Mouse (Mus musculus): ENCODE results near the gene Cpsf6. TPM values are rescaled to one million over a fixed set of nuclear protein-coding genes. Genes with fewer than 3 reads are reported as not detected.
"Not testable (repeated sequence)": the region's sequence is repeated elsewhere in the genome, so short reads cannot be mapped to it uniquely, and the experiment has no call there.

Gene Cpsf6
- polyA plus RNA-seq, 1 experiment from 2014 or later, result 126 TPM

- peak overlapping the region; percentile 63 for H3K4me2 ChIP-seq
- H3K4me1 ChIP-seq (replicated peaks), result peaks cover 7% of the 10 kb centered on the region
- H3K36me3 ChIP-seq, result no peaks in the 10 kb centered on the region
- peak; percentile 66 for ATAC-seq (ENCODE audit: low FRiP score, low read depth)
- peak overlapping the region; percentile 33 for H3K4me3 ChIP-seq
- H3K9ac ChIP-seq, result 0 out of 2 replicates have a peak overlapping the region, but pooled peaks have one; percentile 7
- 3% methylated on average over 25 of the region's 27 CpGs for WGBS
- no peak overlapping the region for H3K27ac ChIP-seq (replicated peaks)
- no peaks in the 10 kb centered on the region for H3K9me3 ChIP-seq
- no peaks in the 10 kb centered on the region for H3K27me3 ChIP-seq
These were observed 13.5 kb upstream of the Cpsf6 start for GRCm38 (mm10) chr10:117393196-117393890.

DNA sequence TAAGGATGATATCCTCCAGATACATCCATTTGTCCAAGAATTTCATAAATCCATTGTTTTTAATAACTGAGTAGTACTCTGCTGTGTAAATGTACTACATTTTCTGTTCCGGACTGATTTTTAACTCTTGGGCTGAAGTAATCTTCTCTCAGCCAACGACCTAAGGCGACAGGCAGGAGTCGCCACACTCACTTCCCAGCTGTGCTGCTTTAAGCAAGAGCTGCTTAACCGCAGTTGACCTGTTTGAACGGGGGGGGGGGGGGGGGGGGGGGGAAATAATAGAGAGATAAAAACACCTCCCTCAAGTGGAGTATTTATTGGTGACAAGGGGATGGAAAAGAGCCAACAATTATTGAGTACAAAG, 13.0 kb upstream of the Cpsf6 start:
- Histone ChIP-seq H3K36me3 (no peaks in the 10 kb centered on the region), H3K4me3 (peak overlapping the region; percentile 33), H3K9me3 (no peaks in the 10 kb centered on the region), H3K4me2 (peak overlapping the region; percentile 63), H3K27ac (replicated peaks) (no peak overlapping the region), H3K4me1 (replicated peaks) (peaks cover 7% of the 10 kb centered on the region), H3K9ac (no peak overlapping the region), H3K27me3 (no peaks in the 10 kb centered on the region)
- ATAC-seq (ENCODE audit: low FRiP score, low read depth), result no peak
- 7% methylated on average over 6 of the region's 6 CpGs for WGBS

DNA sequence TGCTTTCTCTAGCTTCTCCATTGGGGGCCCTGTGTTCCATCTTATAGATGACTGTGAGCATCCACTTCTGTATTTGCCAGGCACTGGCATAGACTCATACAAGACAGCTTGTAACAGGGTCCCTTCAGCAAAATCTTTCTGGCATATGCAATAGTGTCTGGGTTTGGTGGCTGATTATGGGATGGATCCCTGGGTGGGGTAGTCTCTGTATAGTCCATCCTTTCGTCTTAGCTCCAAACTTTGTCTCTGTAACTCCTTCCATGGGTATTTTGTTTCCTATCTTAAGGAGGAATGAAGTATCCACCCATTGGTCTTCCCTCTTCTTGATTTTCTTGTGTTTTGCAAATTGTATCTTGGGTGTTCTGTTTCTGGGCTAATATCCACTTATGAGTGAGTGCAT, 12.6 kb upstream of the Cpsf6 start:
- 83% methylated on average over 1 of the region's 1 CpGs for WGBS
- not testable (repeated sequence) for H3K9ac ChIP-seq; H3K27me3 ChIP-seq; H3K4me1 ChIP-seq (replicated peaks); H3K9me3 ChIP-seq; H3K27ac ChIP-seq (replicated peaks); H3K4me3 ChIP-seq; H3K4me2 ChIP-seq; ATAC-seq (ENCODE audit: low FRiP score, low read depth); H3K36me3 ChIP-seq

GRCm38 (mm10) chr10:117391801-117392200, 12.0 kb upstream of the Cpsf6 start:
- 89% methylated on average over 2 of the region's 2 CpGs for WGBS
- peaks cover 7% of the 10 kb centered on the region for H3K4me1 ChIP-seq (replicated peaks)
- H3K4me3 ChIP-seq, result no peak overlapping the region
- H3K9me3 ChIP-seq, result no peaks in the 10 kb centered on the region
- no peak for ATAC-seq (ENCODE audit: low FRiP score, low read depth)
- no peak overlapping the region for H3K4me2 ChIP-seq
- no peaks in the 10 kb centered on the region for H3K36me3 ChIP-seq
- no peak overlapping the region for H3K9ac ChIP-seq
- no peaks in the 10 kb centered on the region for H3K27me3 ChIP-seq
- H3K27ac ChIP-seq (replicated peaks), result no peak overlapping the region

GRCm38 (mm10) chr10:117391057-117391456, 11.2 kb upstream of the Cpsf6 start:
- H3K4me1 ChIP-seq (replicated peaks), result peaks cover 7% of the 10 kb centered on the region
- H3K4me2 ChIP-seq, result no peak overlapping the region
- H3K36me3 ChIP-seq, result no peaks in the 10 kb centered on the region
- H3K9me3 ChIP-seq, result no peaks in the 10 kb centered on the region
- H3K4me3 ChIP-seq, result no peak overlapping the region
- H3K27ac ChIP-seq (replicated peaks), result no peak overlapping the region
- ATAC-seq (ENCODE audit: low FRiP score, low read depth), result no peak
- no peak overlapping the region for H3K9ac ChIP-seq
- 16% methylated on average over 5 of the region's 5 CpGs for WGBS
- no peaks in the 10 kb centered on the region for H3K27me3 ChIP-seq

DNA sequence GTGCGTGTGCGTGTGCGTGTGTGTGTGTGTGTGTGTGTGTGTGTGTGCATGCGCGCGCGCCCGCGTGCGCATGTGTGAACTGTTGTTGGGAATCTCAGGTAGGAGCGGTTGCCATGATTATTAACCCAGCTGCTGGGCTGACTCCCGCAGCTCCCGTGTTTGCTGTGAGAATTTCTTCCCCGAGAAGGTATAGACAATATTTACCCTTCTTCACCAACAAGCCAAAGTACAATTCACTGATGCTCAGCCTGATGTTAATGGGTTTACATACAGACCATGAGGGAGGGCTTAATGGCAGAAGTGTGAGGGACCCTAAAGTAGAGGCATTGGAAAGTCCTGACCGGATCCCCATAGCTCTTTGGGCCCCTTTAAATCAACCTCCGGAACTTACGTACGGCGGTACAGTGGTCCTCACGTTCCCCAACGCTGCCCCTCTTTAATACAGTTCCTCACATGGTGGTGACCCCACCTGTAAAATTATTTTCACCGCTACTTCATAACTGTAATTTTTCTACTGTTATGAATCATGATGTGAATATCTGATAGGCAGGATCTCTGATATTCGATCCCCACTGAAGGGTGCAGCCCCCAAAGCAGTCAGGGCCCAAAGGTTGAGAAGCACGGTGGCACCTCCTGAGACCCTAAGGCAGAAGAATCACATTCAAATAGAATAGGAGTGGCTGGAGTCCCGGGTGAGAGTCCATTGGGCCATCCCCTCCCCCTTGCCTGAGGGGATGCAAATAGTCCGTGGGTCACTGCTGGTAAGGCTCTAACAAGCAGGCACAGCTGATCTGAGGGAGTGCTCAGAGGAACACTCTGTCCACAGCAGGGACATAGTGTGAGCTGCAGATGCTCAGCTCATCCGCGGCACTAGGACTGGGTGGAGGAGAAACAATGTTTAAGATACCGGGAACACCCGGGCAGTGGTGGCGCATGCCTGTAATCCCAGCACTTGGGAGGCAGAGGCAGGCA, 10.4 kb upstream of the Cpsf6 start:
- Histone ChIP-seq H3K4me2 (no peak overlapping the region), H3K4me1 (replicated peaks) (peaks cover 7% of the 10 kb centered on the region), H3K27ac (replicated peaks) (no peak overlapping the region), H3K9ac (no peak overlapping the region), H3K27me3 (no peaks in the 10 kb centered on the region), H3K36me3 (no peaks in the 10 kb centered on the region), H3K9me3 (no peaks in the 10 kb centered on the region), H3K4me3 (no peak overlapping the region)
- ATAC-seq (ENCODE audit: low FRiP score, low read depth), result no peak
- WGBS, result 50% methylated on average over 31 of the region's 31 CpGs

- WGBS, result 90% methylated on average over 1 of the region's 1 CpGs
- no peak overlapping the region for H3K27ac ChIP-seq (replicated peaks)
- no peak overlapping the region for H3K4me3 ChIP-seq
These were observed 9.5 kb upstream of the Cpsf6 start for GRCm38 (mm10) chr10:117389371-117389740.

GRCm38 (mm10) chr10:117388637-117389370, 9.0 kb upstream of the Cpsf6 start:
- Histone ChIP-seq H3K9me3 (no peaks in the 10 kb centered on the region), H3K4me2 (no peak overlapping the region), H3K4me1 (replicated peaks) (peaks cover 7% of the 10 kb centered on the region), H3K27ac (replicated peaks) (no peak overlapping the region), H3K9ac (no peak overlapping the region), H3K27me3 (no peaks in the 10 kb centered on the region), H3K36me3 (no peaks in the 10 kb centered on the region), H3K4me3 (no peak overlapping the region)
- WGBS, result 63% methylated on average over 2 of the region's 2 CpGs
- ATAC-seq (ENCODE audit: low FRiP score, low read depth), result no peak

More at GRCm38 (mm10) chr10:117389371-117389740, 9.5 kb upstream of the Cpsf6 start:
- Histone ChIP-seq H3K36me3 (no peaks in the 10 kb centered on the region), H3K4me2 (no peak overlapping the region), H3K9me3 (no peaks in the 10 kb centered on the region), H3K4me1 (replicated peaks) (peaks cover 7% of the 10 kb centered on the region), H3K9ac (no peak overlapping the region), H3K27me3 (no peaks in the 10 kb centered on the region)
- ATAC-seq (ENCODE audit: low FRiP score, low read depth), result no peak

GRCm38 (mm10) chr10:117387961-117388636, 8.3 kb upstream of the Cpsf6 start:
- ATAC-seq (ENCODE audit: low FRiP score, low read depth); H3K4me1 ChIP-seq (replicated peaks); H3K9ac ChIP-seq; H3K9me3 ChIP-seq; H3K4me2 ChIP-seq; H3K4me3 ChIP-seq; H3K27ac ChIP-seq (replicated peaks); H3K27me3 ChIP-seq; H3K36me3 ChIP-seq: not testable (repeated sequence)
- 54% methylated on average over 3 of the region's 3 CpGs for WGBS

DNA sequence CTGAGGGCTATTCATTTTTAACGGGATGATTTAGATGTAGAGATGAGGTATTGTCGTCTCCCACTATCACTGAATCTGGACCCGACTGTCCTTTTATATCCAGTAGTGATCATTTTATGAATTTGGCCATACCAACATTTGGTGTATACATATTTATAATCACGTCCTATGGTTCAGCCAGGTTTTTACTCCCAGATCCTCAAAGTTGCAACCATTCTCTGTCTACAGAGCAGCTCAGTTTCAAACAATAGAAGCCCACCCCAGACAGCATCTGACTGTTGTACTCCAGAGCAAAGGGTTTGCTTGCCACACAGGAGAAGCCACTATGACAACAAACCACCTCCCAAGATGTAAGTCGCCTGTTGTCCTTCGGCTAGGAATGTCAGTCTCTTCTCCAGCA, 7.2 kb upstream of the Cpsf6 start:
- H3K4me1 ChIP-seq (replicated peaks), result no peaks in the 10 kb centered on the region
- ATAC-seq (ENCODE audit: low FRiP score, low read depth), result no peak
- no peak overlapping the region for H3K27ac ChIP-seq (replicated peaks)
- no peaks in the 10 kb centered on the region for H3K36me3 ChIP-seq
- H3K27me3 ChIP-seq, result no peaks in the 10 kb centered on the region
- WGBS, result 90% methylated on average over 6 of the region's 6 CpGs
- H3K9me3 ChIP-seq, result no peaks in the 10 kb centered on the region
- no peak overlapping the region for H3K4me3 ChIP-seq
- no peak overlapping the region for H3K9ac ChIP-seq
- H3K4me2 ChIP-seq, result no peak overlapping the region

DNA sequence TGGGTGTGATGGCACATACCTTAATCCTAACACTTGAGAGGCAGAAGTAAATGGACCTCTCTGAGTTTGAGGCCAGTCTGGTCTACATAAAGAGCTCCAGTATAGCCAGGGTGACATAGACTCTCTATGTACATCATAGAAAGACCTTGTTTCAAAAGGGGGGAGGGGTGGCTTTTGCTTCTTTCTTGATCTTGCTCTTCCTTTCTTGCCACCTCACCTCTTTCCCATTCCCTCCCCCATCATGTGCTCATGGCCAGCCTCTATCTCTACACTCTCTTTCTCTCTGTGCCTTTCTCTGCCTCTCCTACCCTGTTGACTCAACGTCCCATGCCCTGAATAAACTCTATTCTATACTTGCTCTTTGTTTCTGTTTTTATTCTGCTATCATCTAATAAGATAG, 6.4 kb upstream of the Cpsf6 start:
- Histone ChIP-seq H3K36me3 (no peaks in the 10 kb centered on the region), H3K9me3 (no peaks in the 10 kb centered on the region), H3K4me3 (no peak overlapping the region), H3K27ac (replicated peaks) (no peak overlapping the region), H3K9ac (no peak overlapping the region), H3K27me3 (no peaks in the 10 kb centered on the region), H3K4me1 (replicated peaks) (no peaks in the 10 kb centered on the region), H3K4me2 (no peak overlapping the region)
- WGBS, result 84% methylated on average over 1 of the region's 1 CpGs
- no peak for ATAC-seq (ENCODE audit: low FRiP score, low read depth)

Measured in hindbrain, embryonic 15.5 days (tissue).